Comparison of ENCODE assay signal across 17 mouse cellular contexts in the genomic region with DNA sequence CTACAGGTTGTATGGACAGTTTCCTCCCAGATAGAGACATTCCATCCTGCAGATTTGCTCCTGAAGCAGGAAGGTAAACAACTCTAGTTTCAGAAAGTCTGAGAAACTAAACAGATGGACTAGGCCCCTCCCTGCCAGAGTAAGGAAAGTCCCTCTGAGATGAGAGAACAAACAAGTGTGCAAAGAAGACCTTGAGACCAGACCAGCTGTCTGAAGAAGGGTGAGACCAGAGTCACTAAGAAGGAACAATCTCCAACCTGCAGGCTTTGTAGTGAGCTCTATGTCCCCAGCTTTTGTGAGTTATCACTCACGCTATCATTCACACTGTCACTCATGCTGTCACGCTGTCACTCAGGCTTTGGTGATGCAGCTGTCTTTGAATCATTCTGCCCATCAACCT. TPM values are rescaled to one million over a fixed set of nuclear protein-coding genes. Genes with fewer than 3 reads are reported as not detected.
A peak's percentile ranks its signal among the peaks of the same experiment; 100 is the strongest.
DNase-seq lines count a peak whose midpoint lies in the region; TF ChIP-seq lines count a peak whose summit lies in the region.
"Had no signal": no experiment of that assay in that cellular context is flagged by ENCODE, and none has a peak within 500 bp of the region (broad histone marks: within the 10 kb centered on the region; RNA-seq: fewer than 3 reads in every experiment).

No protein-coding gene starts in this region.

- no peak for TF ChIP-seq POLR2A in CH12.LX (IDR thresholded peaks at IDR 0.05; ENCODE audit: low read depth, low read length)

- no peaks in the 10 kb centered on the region for H3K27me3 ChIP-seq in CH12.LX (replicated peaks)
- H3K27me3 ChIP-seq: embryonic facial prominence, embryonic 13.5 days; heart, embryonic 15.5 days had no signal

- H3K4me1 ChIP-seq in CH12.LX (ENCODE audit: control insufficient read depth in 1 of 2, insufficient read depth in 2 of 2) = peaks cover 10 to 37% of the 10 kb centered on the region in 2 experiments
- H3K4me1 ChIP-seq: embryonic facial prominence, embryonic 13.5 days had no signal

- dilution Hi-C loops in CH12.LX (cut with MboI; ENCODE audit: extremely low pct_ligation_motif_present, extremely low pct_unique_long_range_greater_than_20kb, low sequenced_read_pairs) = no loop called here

- no peak for TF ChIP-seq RAD21 in CH12.LX (IDR thresholded peaks at IDR 0.05; ENCODE audit: low read depth, low read length)

- H3K27ac ChIP-seq in CH12.LX (ENCODE audit: insufficient read depth, low read depth) = no peak overlapping the region
- H3K27ac ChIP-seq in layer of hippocampus, adult 2 months = no peak overlapping the region
- H3K27ac ChIP-seq: embryonic facial prominence, embryonic 13.5 days; forebrain, embryonic 12.5 days; heart, adult 2 months; heart, embryonic 15.5 days; hindbrain, embryonic 14.5 days had no signal

- H3K9me3 ChIP-seq in CH12.LX (replicated peaks; ENCODE audit: low read length) = no peaks in the 10 kb centered on the region
- H3K9me3 ChIP-seq: embryonic facial prominence, embryonic 13.5 days; forebrain, embryonic 12.5 days; G1E; heart, embryonic 15.5 days had no signal

- H3K79me2 ChIP-seq in CH12.LX (replicated peaks; ENCODE audit: control insufficient read depth, extremely low read depth, insufficient read depth, poor library complexity, severe bottlenecking) = no peaks in the 10 kb centered on the region

- H3K4me2 ChIP-seq in CH12.LX (ENCODE audit: insufficient read depth, low read depth, poor library complexity, severe bottlenecking) = no peak overlapping the region; the same call in 1 of the 2 replicates
- H3K4me2 ChIP-seq: embryonic facial prominence, embryonic 13.5 days; forebrain, embryonic 12.5 days; heart, embryonic 11.5 days; heart, embryonic 15.5 days; hindbrain, embryonic 14.5 days had no signal

- DNase-seq in cerebellum, adult 9-11 months = peak; percentile 1
- DNase-seq in cerebellum, adult 11-12 months = no peak
- DNase-seq in right cerebral cortex, postnatal 14 days = peak; percentile 1
- DNase-seq in right cerebral cortex, postnatal 4 days = no peak
- no peak for DNase-seq in CH12.LX (ENCODE audit: extremely low read depth)
- DNase-seq in layer of hippocampus, adult 2 months (ENCODE audit: low spot score in 2 of 2) = no peak
- DNase-seq: adrenal gland, postnatal 36 days; gastrocnemius, postnatal 10 days; heart, postnatal 14 days had no signal

- in situ Hi-C loops in CH12.LX (cut with MboI; ENCODE audit: low pct_ligation_motif_present, low pct_unique_long_range_greater_than_20kb, low sequenced_read_pairs) = no loop called here

- TF ChIP-seq EP300 in CH12.LX (IDR thresholded peaks at IDR 0.05; ENCODE audit: low read length) = no peak

- no peak for TF ChIP-seq CTCF in CH12.LX (conservative IDR thresholded peaks at IDR 0.05 in 1 of 2, IDR thresholded peaks at IDR 0.05 in 1 of 2; ENCODE audit: low read depth in 2 of 2, low read length in 2 of 2)
- TF ChIP-seq CTCF in layer of hippocampus, adult 2 months (conservative IDR thresholded peaks at IDR 0.05) = no peak

- H3K9ac ChIP-seq in CH12.LX (ENCODE audit: insufficient read depth, low read depth) = 0 out of 2 replicates have a peak overlapping the region, but pooled peaks have one; percentile 13
- H3K9ac ChIP-seq: embryonic facial prominence, embryonic 13.5 days; forebrain, embryonic 12.5 days; heart, embryonic 15.5 days; hindbrain, embryonic 14.5 days had no signal

- no peak overlapping the region for H3K4me3 ChIP-seq in CH12.LX (replicated peaks in 1 of 3; ENCODE audit: low read depth in 2 of 3, low read length in 2 of 3, poor library complexity in 1 of 3)
- H3K4me3 ChIP-seq in layer of hippocampus, adult 2 months = no peak overlapping the region
- H3K4me3 ChIP-seq: embryonic facial prominence, embryonic 13.5 days; forebrain, embryonic 12.5 days; heart, adult 2 months; heart, embryonic 15.5 days; hindbrain, embryonic 10.5 days had no signal

- H3K36me3 ChIP-seq in CH12.LX (replicated peaks in 1 of 2; ENCODE audit: control insufficient read depth in 1 of 2, insufficient read depth in 1 of 2, low read length in 1 of 2) = no peaks in the 10 kb centered on the region
- H3K36me3 ChIP-seq: embryonic facial prominence, embryonic 13.5 days; forebrain, embryonic 12.5 days; G1E; heart, embryonic 15.5 days; hindbrain, embryonic 10.5 days had no signal

TF ChIP-seq in CH12.LX, 34 proteins besides CTCF, POLR2A, EP300 and RAD21:
- no peak for TF ChIP-seq RCOR1 (conservative IDR thresholded peaks at IDR 0.05; ENCODE audit: low read depth, low read length)
- no peak for TF ChIP-seq MAX (IDR thresholded peaks at IDR 0.05; ENCODE audit: low read length)
- no peak for TF ChIP-seq UBTF (IDR thresholded peaks at IDR 0.05; ENCODE audit: low read depth, low read length)
- no peak for TF ChIP-seq HCFC1 (IDR thresholded peaks at IDR 0.05; ENCODE audit: low read depth, low read length)
- TF ChIP-seq ZMIZ1 (IDR thresholded peaks at IDR 0.05; ENCODE audit: low read depth, low read length) = no peak
- TF ChIP-seq MXI1 (IDR thresholded peaks at IDR 0.05; ENCODE audit: low read depth, low read length) = no peak
- TF ChIP-seq SMC3 (IDR thresholded peaks at IDR 0.05; ENCODE audit: low read depth, low read length) = no peak
- TF ChIP-seq MEF2A (IDR thresholded peaks at IDR 0.05; ENCODE audit: borderline replicate concordance, low read depth, low read length) = no peak
- no peak for TF ChIP-seq ZNF384 (IDR thresholded peaks at IDR 0.05; ENCODE audit: low read depth, low read length)
- TF ChIP-seq MAZ (IDR thresholded peaks at IDR 0.05; ENCODE audit: low read depth, low read length) = no peak
- no peak for TF ChIP-seq ZC3H11A (IDR thresholded peaks at IDR 0.05; ENCODE audit: low read depth, low read length)
- no peak for TF ChIP-seq CHD2 (IDR thresholded peaks at IDR 0.05; ENCODE audit: low read length)
- TF ChIP-seq SIN3A (IDR thresholded peaks at IDR 0.05; ENCODE audit: low read length) = no peak
- TF ChIP-seq TBP (conservative IDR thresholded peaks at IDR 0.05; ENCODE audit: low read depth, low read length) = no peak

RNA-seq across cellular contexts. Expression of gene Ushbp1, which starts 3.9 kb away (rescaled TPM):
- not detected in 2 replicates for total RNA-seq in CH12.LX (2012; rRNA removed)
- not detected in 2 replicates for total RNA-seq in CH12.LX (2014; rRNA removed)
- polyA plus RNA-seq in CH12.LX (2012; ENCODE audit: insufficient read length, low read depth) = not detected in 2 replicates
- 1 to 10 TPM; 3.3 to 4.3 TPM for total RNA-seq in layer of hippocampus, adult 2 months (2021)

RNA-seq across cellular contexts. Expression of gene Babam1, which starts 5.0 kb away (rescaled TPM):
- 66.0 and 67.3 TPM in 2 replicates for total RNA-seq in CH12.LX (2012; rRNA removed)
- 47.6 and 56.7 TPM in 2 replicates for total RNA-seq in CH12.LX (2014; rRNA removed)
- polyA plus RNA-seq in CH12.LX (2012; ENCODE audit: insufficient read length, low read depth) = 132 and 137 TPM in 2 replicates
- 100 to 1,000 TPM in 1 of 2 experiments, 10 to 100 TPM in 1; 98.3 to 102 TPM for total RNA-seq in layer of hippocampus, adult 2 months (2021)

RNA-seq across cellular contexts. Expression of gene Nr2f6, which starts 9.9 kb away (rescaled TPM):
- total RNA-seq in CH12.LX (2012; rRNA removed) = 25.2 and 25.3 TPM in 2 replicates
- 11.8 and 13.1 TPM in 2 replicates for total RNA-seq in CH12.LX (2014; rRNA removed)
- 14.2 and 15.6 TPM in 2 replicates for polyA plus RNA-seq in CH12.LX (2012; ENCODE audit: insufficient read length, low read depth)
- 10 to 100 TPM; 41.9 TPM for total RNA-seq in layer of hippocampus, adult 2 months (2021)

RNA-seq across cellular contexts. Expression of gene Ankle1, which starts 14.1 kb away (rescaled TPM):
- total RNA-seq in CH12.LX (2012; rRNA removed) = 17.9 and 24.7 TPM in 2 replicates
- 9.0 and 9.4 TPM in 2 replicates for total RNA-seq in CH12.LX (2014; rRNA removed)
- 17.4 and 17.6 TPM in 2 replicates for polyA plus RNA-seq in CH12.LX (2012; ENCODE audit: insufficient read length, low read depth)
- under 1 TPM; 0.67 to 0.88 TPM for total RNA-seq in layer of hippocampus, adult 2 months (2021)
- total RNA-seq: heart, adult 2 months had no signal

RNA-seq across cellular contexts. Expression of gene Ocel1, which starts 20.6 kb away (rescaled TPM):
- total RNA-seq in CH12.LX (2012; rRNA removed) = 7.1 and 8.9 TPM in 2 replicates
- 4.4 and 4.8 TPM in 2 replicates for total RNA-seq in CH12.LX (2014; rRNA removed)
- 4.5 and 7.4 TPM in 2 replicates for polyA plus RNA-seq in CH12.LX (2012; ENCODE audit: insufficient read length, low read depth)
- 10 to 100 TPM; 15.4 to 15.9 TPM for total RNA-seq in layer of hippocampus, adult 2 months (2021)

Comparison
In these comparisons a context has a peak if more than half of its experiments do, and no peak if none do; other contexts are left out.
1. DNase-seq: peak in cerebellum, adult 9-11 months (single experiment) and right cerebral cortex, postnatal 14 days (single experiment); none in cerebellum, adult 11-12 months (single experiment), right cerebral cortex, postnatal 4 days (single experiment), CH12.LX (single experiment) and layer of hippocampus, adult 2 months (0 of 2).
2. RNA of gene Ushbp1, which starts 3.9 kb away (total RNA-seq): 3.3 to 4.3 TPM in layer of hippocampus, adult 2 months; not detected in CH12.LX; every median in the first group is over 4 times any median in the second.